Mouse (Mus musculus): ENCODE measurements around the gene Zbtb8b.

Zbtb8b gene

DNA sequence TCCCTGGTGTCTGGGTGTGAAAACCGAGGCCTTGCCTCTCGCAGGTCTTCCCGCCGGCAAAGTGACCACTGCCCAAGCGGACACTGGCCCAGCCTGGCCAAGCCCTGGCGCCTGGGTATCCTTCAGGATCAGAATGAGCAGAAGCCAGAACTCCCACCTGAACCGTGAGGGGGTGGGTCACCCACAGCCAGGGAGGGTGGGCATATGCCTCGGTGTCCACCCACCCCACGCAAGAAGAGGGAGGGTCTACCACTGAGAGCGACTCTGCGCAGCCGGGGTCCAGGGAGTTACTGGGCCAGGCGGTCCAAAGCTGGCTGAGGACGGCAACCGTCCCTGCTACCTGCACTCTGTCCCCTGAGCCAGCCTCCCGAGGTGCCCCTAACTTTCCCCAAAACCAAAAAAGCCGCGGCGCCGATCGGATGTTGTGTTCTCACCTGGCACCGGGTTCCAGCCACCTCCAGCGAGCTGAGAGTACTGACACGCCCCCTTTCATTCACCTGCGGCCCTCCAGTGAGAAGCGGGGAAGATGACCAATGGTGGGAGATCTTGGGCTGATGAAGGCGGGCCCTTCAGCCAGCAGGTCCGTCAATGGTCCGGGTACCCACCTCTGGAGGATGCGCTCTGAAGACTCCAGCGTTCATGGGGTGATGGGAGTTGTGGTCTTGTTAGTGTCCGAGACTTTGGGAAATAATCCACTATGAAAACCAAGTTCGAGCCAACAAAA lies at the start of gene Zbtb8b:
Zbtb8b (minus strand) TSS at position 514 of the 724 bp plus-strand sequence.
- in situ Hi-C loops (cut with MboI, MseI): no loop called here

GRCm38 (mm10) chr4:129481090-129481489 lies 40.4 kb upstream of the Zbtb8b start:
- in situ Hi-C loops (cut with MboI, MseI): no loop called here

DNA sequence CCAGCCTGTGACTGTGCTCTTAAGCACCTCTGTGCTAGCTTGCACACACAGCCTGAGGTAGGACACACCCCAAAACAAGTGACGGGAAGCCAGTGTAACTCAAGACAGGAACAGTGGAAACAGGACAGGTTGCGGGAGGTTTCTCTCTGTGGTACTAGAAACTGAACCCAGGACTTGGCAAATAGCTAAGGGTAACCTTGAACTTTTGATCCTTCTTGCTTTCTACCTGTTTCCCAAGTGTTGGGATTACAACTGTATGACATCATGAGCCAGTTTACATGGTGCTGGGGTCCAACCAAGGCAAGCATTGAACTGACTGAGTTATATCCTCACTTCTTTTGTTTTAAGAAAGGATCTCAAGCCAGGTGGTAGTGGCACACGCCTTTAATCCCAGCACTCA lies 39.2 kb upstream of the Zbtb8b start:
- in situ Hi-C loops (cut with MboI, MseI): no loop called here

- in situ Hi-C loops (cut with MboI, MseI): no loop called here
These were observed 35.4 kb upstream of the Zbtb8b start for GRCm38 (mm10) chr4:129476047-129476446.

DNA sequence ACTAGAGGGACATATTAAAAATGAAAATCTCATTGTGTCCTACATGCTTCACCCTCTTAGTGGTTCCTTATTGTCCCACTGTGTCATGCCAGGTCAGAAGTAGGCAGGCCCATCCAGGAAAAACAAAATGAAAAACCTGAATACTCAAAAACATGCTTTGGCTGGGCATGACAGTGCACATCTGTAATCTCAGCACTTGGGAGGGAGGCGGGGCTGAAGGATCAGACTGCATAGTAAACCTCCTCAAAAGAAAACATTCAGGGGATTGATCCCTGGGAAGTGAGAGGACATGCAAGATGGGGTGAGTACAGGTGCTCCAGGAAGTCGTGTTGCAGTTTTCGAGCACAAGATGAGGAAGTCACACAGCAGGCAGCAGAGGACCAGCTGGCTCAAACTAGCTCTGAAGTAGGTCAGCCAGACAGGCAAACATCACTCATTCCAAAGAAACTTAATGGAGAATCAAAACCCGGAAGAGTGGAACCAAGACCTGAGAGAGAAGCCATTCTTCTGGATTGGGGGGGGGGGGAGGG lies 23.7 kb upstream of the Zbtb8b start:
- in situ Hi-C loops (cut with MboI, MseI): no loop called here

DNA sequence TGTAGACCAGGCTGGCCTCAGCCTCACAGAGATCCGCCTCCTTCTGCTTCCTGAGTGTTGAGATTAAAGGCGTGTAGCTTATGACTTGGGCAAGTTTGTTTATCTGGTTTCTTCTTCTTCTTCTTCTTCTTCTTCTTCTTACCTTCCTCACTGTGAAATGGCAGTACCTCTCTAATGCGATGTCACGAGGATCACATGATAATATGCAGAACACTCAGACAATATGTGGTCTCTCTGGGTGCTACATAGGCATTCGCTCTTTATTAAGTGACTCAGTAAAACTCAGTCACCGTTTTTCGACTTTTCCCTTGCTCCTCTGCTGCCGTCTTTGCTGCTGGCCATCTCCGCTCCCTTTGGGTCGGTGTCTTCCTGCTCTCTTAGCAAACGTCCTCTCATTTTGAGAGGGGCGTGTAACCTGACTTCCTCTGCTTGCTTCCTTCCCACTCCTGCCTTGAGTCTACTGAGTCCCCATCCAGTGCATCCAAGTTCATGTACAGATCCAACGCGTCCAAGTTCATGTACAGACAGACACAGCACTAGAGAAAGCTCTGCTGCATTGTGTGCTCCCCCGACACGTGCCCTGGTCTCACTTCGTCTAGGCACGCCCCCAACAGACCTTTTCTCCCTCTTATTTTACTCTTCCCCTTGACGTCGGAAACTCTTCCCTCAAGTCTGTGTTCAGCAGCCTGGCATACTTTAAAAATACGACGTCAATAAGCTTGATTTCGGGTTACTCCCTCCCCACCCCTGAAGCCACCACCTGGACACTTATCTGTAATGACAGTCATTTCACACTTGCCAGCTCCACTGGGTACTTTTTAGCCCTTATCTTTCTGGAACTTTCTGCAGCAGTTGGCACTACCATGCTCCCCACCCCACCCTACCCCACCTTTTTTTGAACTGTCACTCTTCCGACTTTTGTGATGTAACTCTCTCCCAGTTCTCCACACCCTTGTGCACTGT lies 22.7 kb upstream of the Zbtb8b start:
- in situ Hi-C loops (cut with MboI, MseI): no loop called here

GRCm38 (mm10) chr4:129462118-129462517 lies 21.5 kb upstream of the Zbtb8b start:
- in situ Hi-C loops (cut with MboI, MseI): no loop called here

DNA sequence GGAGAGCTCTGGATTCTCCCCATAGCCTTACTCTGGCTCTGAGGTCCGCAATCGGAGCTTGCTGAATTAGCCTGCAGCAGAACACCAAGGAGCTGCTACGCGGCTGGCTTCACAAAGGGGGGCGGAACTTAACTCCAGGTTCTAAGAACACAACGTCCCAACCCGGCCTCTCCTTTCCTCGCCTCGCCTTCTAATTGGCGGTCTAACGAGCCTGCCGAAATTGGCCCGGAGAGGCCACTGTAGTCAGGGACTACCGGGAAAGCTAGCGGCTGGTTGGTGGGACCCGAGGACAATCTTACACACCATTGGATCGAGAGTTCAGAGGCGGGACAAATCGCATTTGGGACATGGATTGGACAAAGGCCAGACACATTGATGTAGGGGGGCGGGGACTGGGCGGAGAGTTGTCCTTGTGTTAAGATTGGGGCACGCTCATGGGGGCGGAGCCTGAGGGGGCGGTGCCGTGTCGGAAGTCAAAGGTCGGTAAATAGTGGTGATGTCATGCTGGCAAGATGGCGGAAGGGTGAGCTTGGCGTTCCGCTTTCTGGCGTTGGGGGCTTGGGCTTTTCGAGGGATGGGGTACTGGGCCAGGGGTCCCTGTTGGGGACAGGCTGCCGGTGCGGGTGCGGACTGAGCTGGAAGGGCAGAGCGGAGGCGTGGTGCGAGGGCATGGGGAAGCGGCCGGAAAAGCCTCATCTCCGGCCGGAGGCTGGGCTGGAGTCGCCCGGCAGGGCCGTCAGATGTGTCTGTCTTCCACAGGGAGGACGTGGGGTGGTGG lies 20.7 kb upstream of the Zbtb8b start, which contains the start of gene Bsdc1:
Bsdc1 (plus strand) TSS at position 399 of the 778 bp plus-strand sequence.
- in situ Hi-C loops (cut with MboI, MseI): no loop called here

DNA sequence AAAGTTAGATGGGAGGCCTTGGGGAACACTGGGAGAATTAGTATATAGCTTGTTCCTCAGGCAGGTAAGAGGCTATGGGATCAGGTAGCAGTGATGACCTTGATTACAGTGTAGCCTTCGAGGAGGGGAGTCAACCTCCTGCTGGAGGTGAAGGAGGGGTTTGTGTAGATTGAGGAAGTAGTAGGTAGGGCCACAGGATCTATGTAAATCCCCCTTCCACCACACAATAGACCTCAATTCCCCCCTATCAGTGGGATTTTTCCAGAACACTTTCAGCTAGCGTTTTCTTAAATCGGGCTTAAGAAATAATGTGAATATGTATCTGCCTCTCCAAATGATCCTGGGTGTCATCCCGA lies 20.2 kb upstream of the Zbtb8b start:
- in situ Hi-C loops (cut with MboI, MseI): no loop called here

GRCm38 (mm10) chr4:129459726-129460125 lies 19.1 kb upstream of the Zbtb8b start:
- in situ Hi-C loops (cut with MboI, MseI): loop anchor here (5.0 kb wide), 1 partner anchor 107 kb away; no protein-coding TSS in a partner anchor

DNA sequence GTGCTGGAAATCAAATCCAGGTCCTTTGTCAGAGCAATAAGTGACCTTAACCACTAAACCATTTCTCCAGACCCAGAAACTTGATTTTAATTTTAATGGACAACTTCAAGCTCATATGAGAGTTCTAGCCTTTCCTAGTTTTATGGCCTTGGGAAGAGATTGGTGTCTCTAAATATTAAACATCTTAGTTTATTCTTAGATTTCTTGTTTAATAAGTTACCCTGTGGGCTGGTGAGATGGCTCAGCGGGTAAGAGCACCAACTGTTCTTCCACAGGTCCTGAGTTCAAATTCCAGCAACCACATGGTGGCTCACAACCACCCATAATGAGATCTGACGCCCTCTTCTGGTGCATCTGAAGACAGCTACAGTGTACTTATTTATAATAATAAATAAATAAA lies 16.7 kb upstream of the Zbtb8b start:
- in situ Hi-C loops (cut with MboI, MseI): loop anchor here (5.0 kb wide), 1 partner anchor 105 kb away; no protein-coding TSS in a partner anchor

DNA sequence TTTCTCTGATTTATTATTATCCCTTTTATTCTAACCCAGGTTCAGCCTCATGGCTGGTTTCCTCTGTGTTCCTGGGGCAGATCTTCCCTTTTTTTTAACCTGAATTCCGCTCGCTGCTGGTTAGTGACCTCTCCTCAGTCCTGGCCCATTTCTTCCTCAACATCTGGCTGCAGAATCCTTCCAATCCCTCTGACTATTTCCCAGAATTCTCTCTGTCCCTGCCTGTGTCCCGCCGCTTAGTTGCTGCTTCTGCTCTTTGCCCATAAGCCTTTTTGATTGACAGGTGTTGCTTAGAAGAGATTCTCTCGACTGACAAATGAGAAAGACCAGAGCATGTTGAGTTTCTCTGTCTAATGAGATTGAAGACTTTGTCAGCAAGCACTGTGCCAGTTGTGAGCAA lies 15.5 kb upstream of the Zbtb8b start:
- in situ Hi-C loops (cut with MboI, MseI): loop anchor here (5.0 kb wide), 1 partner anchor 104 kb away; no protein-coding TSS in a partner anchor

GRCm38 (mm10) chr4:129455265-129455664 lies 14.6 kb upstream of the Zbtb8b start:
- in situ Hi-C loops (cut with MboI, MseI): loop anchor here (5.0 kb wide), 1 partner anchor 103 kb away; no protein-coding TSS in a partner anchor

DNA sequence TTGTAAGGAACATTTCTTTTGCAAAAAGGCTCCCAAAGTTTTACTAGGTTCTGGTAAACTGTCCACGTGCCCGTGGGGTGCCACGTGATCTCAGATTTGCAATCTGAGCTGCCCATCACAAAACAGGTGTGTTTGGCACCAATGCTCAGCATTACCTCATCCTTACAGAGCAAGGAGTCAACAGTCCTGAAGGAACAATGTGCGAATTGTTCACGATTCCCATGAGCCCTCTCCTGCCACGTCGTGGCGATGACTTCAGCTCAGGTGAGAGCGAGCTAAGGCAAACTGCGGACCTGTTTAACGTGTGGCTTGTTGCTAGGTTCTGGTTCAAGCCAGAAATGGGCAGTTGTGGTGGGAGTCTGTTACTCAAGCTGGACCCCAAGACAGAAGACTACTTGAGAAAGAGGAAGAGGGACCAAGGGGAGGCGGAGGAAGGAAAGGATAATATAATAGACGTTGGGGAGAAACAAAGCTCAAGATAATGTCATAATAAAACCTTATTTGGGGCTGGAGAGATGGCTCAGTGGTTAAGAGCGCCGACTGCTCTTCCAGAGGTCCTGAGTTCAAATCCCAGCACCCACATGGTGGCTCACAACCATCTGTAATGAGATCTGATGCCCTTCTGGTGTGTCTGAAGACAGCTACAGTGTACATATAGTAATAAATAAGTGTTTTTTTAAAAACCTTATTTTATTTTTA lies 11.0 kb upstream of the Zbtb8b start:
- in situ Hi-C loops (cut with MboI, MseI): no loop called here

DNA sequence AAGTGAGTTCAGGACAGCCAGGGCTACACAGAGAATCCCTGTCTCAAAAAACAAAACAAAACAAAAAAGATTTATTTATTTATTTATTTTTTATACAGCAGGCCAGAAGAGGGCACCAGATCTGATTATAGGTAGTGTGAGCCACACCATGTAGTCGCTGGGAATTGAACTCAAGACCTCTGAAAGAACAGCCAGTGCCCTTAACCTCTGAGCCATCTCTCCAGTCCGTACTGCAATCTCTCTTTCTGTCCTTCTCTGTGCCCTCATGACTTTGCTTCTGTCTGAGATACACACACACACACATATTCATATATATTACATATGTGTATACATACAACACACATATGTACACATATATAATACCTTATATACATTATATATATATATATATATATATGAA lies 10.2 kb upstream of the Zbtb8b start:
- in situ Hi-C loops (cut with MboI, MseI): no loop called here

DNA sequence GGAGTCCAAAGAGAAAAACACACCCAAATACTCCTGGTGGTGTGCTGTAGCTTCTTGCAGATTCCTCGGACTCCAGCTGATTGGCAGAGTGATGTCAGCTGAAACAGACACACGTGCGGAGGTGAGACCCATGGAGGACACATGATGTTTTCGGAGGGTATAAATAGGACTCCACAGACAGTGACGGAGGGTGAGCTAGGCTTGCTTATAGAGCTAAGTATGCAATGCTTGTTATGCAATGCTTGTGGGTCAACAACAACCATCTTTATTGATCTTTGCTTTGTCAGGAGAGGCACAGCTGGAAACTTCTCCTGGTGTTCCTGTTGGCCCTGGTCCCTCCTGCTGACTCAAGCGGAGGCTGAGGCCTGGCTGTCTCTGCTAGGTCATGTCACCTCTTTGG lies 8.1 kb upstream of the Zbtb8b start:
- in situ Hi-C loops (cut with MboI, MseI): no loop called here

GRCm38 (mm10) chr4:129447778-129448563 lies 7.3 kb upstream of the Zbtb8b start:
- in situ Hi-C loops (cut with MboI, MseI): no loop called here

DNA sequence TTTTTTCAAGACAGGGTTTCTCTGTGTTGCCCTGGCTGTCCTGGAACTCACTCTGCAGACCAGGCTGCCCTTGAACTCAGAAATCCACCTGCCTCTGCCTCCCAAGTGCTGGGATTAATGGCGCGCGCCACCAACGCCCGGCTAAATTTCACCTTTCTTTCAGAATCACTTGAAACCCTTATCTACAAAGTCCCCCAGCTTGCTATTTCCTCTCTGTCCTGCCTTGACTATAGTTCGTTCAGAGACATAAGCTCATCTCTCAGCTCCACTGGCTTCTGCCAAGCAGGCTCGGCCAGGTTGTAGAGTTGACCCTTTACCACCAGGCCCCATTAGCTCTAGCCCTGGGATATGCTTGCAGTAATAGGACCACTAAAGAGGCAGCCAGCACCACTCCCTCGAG lies 6.7 kb upstream of the Zbtb8b start:
- in situ Hi-C loops (cut with MboI, MseI): no loop called here

- in situ Hi-C loops (cut with MboI, MseI): no loop called here
These were observed 492 bp upstream of the Zbtb8b start for GRCm38 (mm10) chr4:129441145-129441544.

GRCm38 (mm10) chr4:129418321-129418720 lies 22.3 kb downstream of the Zbtb8b start:
- in situ Hi-C loops (cut with MboI, MseI): no loop called here

Data from T-helper 2 cell (primary cell).